Mouse (Mus musculus): ENCODE data around the gene Heatr1. TPM values are rescaled to one million over a fixed set of nuclear protein-coding genes. Genes with fewer than 3 reads are reported as not detected.
A peak's percentile ranks its signal among the peaks of the same experiment; 100 is the strongest.

Gene Heatr1
- total RNA-seq (2014; fragmentation: Nextera tagmentation): 69.9 and 127 TPM in 2 replicates
- total RNA-seq (2017): 129 and 130 TPM in 2 replicates

- peak; percentile 95 for ATAC-seq (replicated peaks; ENCODE audit: low FRiP score, low TSS enrichment, poor library complexity, severe bottlenecking)
Observed at GRCm38 (mm10) chr13:12394609-12395505, at the start of gene Heatr1. Gene Heatr1 (plus strand): TSS chr13:12395027.

- 0 out of 2 replicates have a peak, but pooled peaks have one; percentile 37 for ATAC-seq (replicated peaks; ENCODE audit: low FRiP score, low TSS enrichment, poor library complexity, severe bottlenecking)
Observed at GRCm38 (mm10) chr13:12346837-12347236, 48.0 kb upstream of the Heatr1 start.

DNA sequence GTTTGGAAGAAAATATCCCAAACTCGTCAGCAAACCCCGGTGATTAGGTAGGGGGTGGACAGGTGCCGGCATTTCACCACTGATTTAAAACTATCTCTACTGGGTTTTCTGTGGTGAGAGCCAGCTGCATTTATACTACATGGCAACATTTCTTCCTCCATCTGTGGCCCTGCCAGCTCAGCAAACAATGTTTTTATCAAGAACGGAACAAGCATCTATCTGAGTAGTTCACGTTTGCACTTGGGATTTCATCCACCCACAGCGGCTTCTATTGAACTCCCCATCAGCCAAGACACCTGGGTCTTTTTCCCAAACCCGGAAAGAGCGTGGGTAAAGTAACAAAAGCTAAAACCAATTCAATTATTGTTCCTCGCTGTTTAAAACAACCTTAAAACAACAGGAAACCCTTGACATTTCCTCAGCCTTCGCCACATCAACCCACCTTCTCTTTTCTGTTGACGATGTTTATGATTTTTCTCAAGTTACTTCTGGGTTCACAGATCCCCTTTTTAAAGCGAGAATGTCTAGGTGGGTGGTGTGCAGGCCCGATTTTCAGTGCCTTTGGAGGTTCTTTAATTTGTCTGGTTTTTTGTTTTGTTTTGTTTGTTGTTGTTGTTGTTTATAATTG, 45.5 kb upstream of the Heatr1 start:
- no peak for ATAC-seq (replicated peaks; ENCODE audit: low FRiP score, low TSS enrichment, poor library complexity, severe bottlenecking)

- ATAC-seq (replicated peaks; ENCODE audit: low FRiP score, low TSS enrichment, poor library complexity, severe bottlenecking): peak; percentile 50
Observed at GRCm38 (mm10) chr13:12356184-12356583, 38.6 kb upstream of the Heatr1 start.

GRCm38 (mm10) chr13:12357554-12357953, 37.3 kb upstream of the Heatr1 start:
- ATAC-seq (replicated peaks; ENCODE audit: low FRiP score, low TSS enrichment, poor library complexity, severe bottlenecking): no peak

DNA sequence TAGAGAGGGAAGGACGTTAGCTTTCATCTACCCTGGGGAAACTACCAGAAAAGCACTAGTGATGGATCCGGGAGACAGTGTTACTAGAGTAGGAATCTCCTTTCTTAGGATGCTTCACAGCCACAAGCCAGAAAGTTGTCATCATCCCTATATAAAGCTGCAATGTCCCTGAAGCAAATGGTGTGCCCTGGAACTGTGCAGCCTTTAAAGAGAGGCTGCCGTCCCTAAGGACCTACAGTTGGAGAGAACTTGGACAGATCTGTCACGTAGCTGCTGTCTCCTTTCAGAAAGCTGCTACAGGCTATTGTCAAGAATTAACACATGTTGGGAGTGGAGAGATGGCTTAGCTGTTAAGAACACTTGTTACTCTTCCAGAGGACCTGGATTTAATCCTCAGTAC, 33.3 kb upstream of the Heatr1 start:
- ATAC-seq (replicated peaks; ENCODE audit: low FRiP score, low TSS enrichment, poor library complexity, severe bottlenecking): no peak

GRCm38 (mm10) chr13:12369041-12369621, 25.7 kb upstream of the Heatr1 start:
- no peak for ATAC-seq (replicated peaks; ENCODE audit: low FRiP score, low TSS enrichment, poor library complexity, severe bottlenecking)

GRCm38 (mm10) chr13:12369930-12370329, 24.9 kb upstream of the Heatr1 start:
- ATAC-seq (replicated peaks; ENCODE audit: low FRiP score, low TSS enrichment, poor library complexity, severe bottlenecking): no peak

DNA sequence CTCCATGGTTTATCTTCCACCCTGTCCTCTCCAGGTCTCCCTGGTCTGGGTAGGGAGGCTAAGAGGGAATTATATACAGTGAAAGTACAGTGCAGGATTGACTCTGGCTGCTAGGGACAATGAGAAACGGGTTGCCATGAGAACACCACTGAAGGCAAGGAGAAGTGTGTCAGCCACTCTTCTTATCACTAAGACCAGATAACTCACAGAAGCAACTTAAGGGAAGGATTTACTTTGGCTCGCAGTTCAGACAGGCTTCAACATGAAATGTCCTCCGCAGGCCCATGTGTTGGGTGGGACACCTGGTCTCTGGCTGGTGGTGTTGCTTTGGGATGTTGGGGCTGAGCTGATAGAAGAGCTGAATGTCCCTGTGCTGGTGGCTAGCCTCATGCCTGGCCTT, 22.1 kb upstream of the Heatr1 start:
- no peak for ATAC-seq (replicated peaks; ENCODE audit: low FRiP score, low TSS enrichment, poor library complexity, severe bottlenecking)

GRCm38 (mm10) chr13:12376778-12377177, 18.0 kb upstream of the Heatr1 start:
- ATAC-seq (replicated peaks; ENCODE audit: low FRiP score, low TSS enrichment, poor library complexity, severe bottlenecking): no peak

- no peak for ATAC-seq (replicated peaks; ENCODE audit: low FRiP score, low TSS enrichment, poor library complexity, severe bottlenecking)
Observed at GRCm38 (mm10) chr13:12384796-12385195, 10.0 kb upstream of the Heatr1 start.

DNA sequence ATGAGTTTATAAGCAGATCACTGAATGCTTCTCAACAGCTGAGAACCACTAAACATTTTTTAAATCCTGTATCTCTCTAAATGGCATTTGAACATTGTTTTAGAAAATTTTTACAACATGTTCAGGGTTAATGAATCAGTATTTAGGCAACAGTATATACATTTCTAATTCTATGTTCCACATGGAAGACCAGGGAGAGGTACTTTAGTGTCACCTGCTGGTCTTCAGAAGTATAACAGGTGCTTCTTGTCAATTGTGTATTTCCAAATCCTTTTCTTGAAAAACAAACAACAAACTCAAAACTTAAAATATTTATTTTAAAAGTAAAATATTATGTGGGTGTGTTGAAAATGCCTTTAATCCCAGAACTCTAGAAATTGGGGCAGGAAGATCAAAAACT, 8.5 kb upstream of the Heatr1 start:
- ATAC-seq (replicated peaks; ENCODE audit: low FRiP score, low TSS enrichment, poor library complexity, severe bottlenecking): peak; percentile 71; the same call in 1 of the 2 replicates

GRCm38 (mm10) chr13:12395571-12395970, 744 bp downstream of the Heatr1 start:
- peak; percentile 58 for ATAC-seq (replicated peaks; ENCODE audit: low FRiP score, low TSS enrichment, poor library complexity, severe bottlenecking)

- ATAC-seq (replicated peaks; ENCODE audit: low FRiP score, low TSS enrichment, poor library complexity, severe bottlenecking): no peak
Observed at GRCm38 (mm10) chr13:12408343-12409066, 13.7 kb downstream of the Heatr1 start.

- peak; percentile 89 for ATAC-seq (replicated peaks; ENCODE audit: low FRiP score, low TSS enrichment, poor library complexity, severe bottlenecking)
Observed at GRCm38 (mm10) chr13:12412016-12412415, 17.2 kb downstream of the Heatr1 start.

GRCm38 (mm10) chr13:12420596-12420995, 25.8 kb downstream of the Heatr1 start:
- ATAC-seq (replicated peaks; ENCODE audit: low FRiP score, low TSS enrichment, poor library complexity, severe bottlenecking): no peak

DNA sequence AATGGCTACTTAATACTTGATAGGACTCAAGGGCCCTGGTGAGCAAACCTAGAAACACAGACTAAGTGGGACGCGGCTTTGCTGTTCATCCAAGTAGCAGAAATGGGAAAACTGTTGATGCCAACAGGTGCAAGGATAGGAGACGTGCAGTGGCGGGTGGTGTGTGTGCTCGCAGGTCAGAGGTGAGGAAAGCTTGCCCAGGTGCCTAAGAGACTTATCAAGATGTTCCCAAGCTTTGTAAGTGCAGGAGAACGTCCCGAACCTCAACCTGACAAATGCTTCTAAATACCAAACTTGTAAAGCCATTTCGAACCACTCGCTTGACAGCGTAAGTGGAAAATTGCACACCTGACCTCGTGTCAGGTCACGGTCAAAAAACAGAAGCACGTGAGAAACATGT, 33.7 kb downstream of the Heatr1 start:
- no peak for ATAC-seq (replicated peaks; ENCODE audit: low FRiP score, low TSS enrichment, poor library complexity, severe bottlenecking)

GRCm38 (mm10) chr13:12433843-12434242, 39.0 kb downstream of the Heatr1 start:
- no peak for ATAC-seq (replicated peaks; ENCODE audit: low FRiP score, low TSS enrichment, poor library complexity, severe bottlenecking)

- ATAC-seq (replicated peaks; ENCODE audit: low FRiP score, low TSS enrichment, poor library complexity, severe bottlenecking): no peak
Observed at GRCm38 (mm10) chr13:12439586-12439985, 44.8 kb downstream of the Heatr1 start.

DNA sequence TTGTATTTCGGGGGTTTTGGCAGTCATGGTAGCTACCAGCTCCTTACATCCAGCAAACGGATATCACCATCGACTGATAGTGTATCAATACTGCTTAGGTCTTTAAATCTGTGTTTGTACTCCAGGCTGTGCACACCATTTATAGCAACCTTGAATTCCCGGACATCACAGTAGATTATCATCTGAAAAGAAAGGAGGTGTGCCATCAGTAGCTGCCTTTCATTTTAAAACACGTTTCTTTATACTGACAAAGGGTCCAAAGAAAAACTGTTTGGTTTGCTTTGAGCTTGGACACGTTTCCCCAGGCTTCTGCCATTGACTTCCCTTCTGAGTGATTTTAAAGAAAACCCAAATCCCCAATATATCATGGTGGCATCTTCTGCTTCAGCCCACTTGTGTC, 46.0 kb downstream of the Heatr1 start:
- no peak for ATAC-seq (replicated peaks; ENCODE audit: low FRiP score, low TSS enrichment, poor library complexity, severe bottlenecking)

Measured in megakaryocyte-erythroid progenitor cell, adult 5-6 weeks (primary cell).